Mouse (Mus musculus) limb, embryonic 13.5 days (tissue): ENCODE measurements around the gene Tmem88. TPM values are rescaled to one million over a fixed set of nuclear protein-coding genes. Genes with fewer than 3 reads are reported as not detected.
A peak's percentile ranks its signal among the peaks of the same experiment; 100 is the strongest.

ENCODE experiments used
- ATAC-seq: fragments of 200-750 bp; cut with Nextera tagmentation; 2 replicates; pipeline ENCODE4 v1.8.0; 2017; ENCODE audit warnings: low read depth, moderate number of reproducible peaks, moderate TSS enrichment; ENCODE audit not compliant: low FRiP score
- H3K27ac ChIP-seq: fragments of 300-500 bp; sonication (generic); 2 replicates; pipeline ENCODE4 v1.5.1; 2015; ENCODE audit warnings: inconsistent platforms, mild to moderate bottlenecking, moderate library complexity
- H3K27me3 ChIP-seq: fragments of 300-500 bp; sonication (generic); 2 replicates; pipeline ENCODE4 v1.6.1; 2015; ENCODE audit warnings: mild to moderate bottlenecking, inconsistent platforms
- H3K36me3 ChIP-seq: fragments of 300-500 bp; sonication (generic); 2 replicates; pipeline ENCODE4 v1.6.1; 2015; ENCODE audit warnings: inconsistent platforms, mild to moderate bottlenecking, moderate library complexity
- H3K4me1 ChIP-seq: fragments of 300-500 bp; sonication (generic); 2 replicates; pipeline ENCODE4 v1.6.1; 2015; ENCODE audit warnings: inconsistent platforms
- H3K4me2 ChIP-seq: fragments of 300-500 bp; sonication (generic); replicated peaks from 2 replicates; pipeline ENCODE4 v1.6.1; 2015; ENCODE audit warnings: inconsistent platforms, mild to moderate bottlenecking, moderate library complexity
- H3K4me3 ChIP-seq: fragments of 300-500 bp; sonication (generic); 2 replicates; pipeline ENCODE4 v1.5.1; 2015; ENCODE audit warnings: moderate library complexity, mild to moderate bottlenecking, inconsistent platforms
- H3K9ac ChIP-seq: fragments of 300-500 bp; sonication (generic); 2 replicates; pipeline ENCODE4 v1.6.1; 2015; ENCODE audit warnings: mild to moderate bottlenecking, inconsistent platforms
- H3K9me3 ChIP-seq: fragments of 300-500 bp; sonication (generic); 2 replicates; pipeline ENCODE4 v1.6.1; 2016; ENCODE audit warnings: inconsistent platforms
- WGBS: fragments of 180-500 bp; shearing (Covaris S2); methylation state at CpG from one replicate; pipeline ENCODE4 v1.1.7; 2015; 5-methylcytosine and 5-hydroxymethylcytosine counted together
- polyA plus RNA-seq: library from polyadenylated mRNA; unstranded; fragments of >200 nt; fragmentation: Nextera tagmentation; extraction: Ambion mirVana; gene quantifications from 2 replicates; pipeline ENCODE4 v1.2.1, GENCODE M21; 2015

Gene Tmem88
- polyA plus RNA-seq, 1 experiment from 2014 or later: 24.0 TPM

GRCm38 (mm10) chr11:69407724-69408004, 9.6 kb upstream of the Tmem88 start:
- Histone ChIP-seq H3K4me2 (peak overlapping the region; percentile 98), H3K4me1 (peaks cover 32% of the 10 kb centered on the region), H3K27me3 (no peaks in the 10 kb centered on the region), H3K4me3 (peak overlapping the region; percentile 82), H3K9ac (no peak overlapping the region), H3K27ac (no peak overlapping the region), H3K36me3 (peaks cover 67% of the 10 kb centered on the region), H3K9me3 (no peaks in the 10 kb centered on the region)
- 81% methylated on average over 4 of the region's 4 CpGs for WGBS
- no peak for ATAC-seq

- Histone ChIP-seq H3K27ac (no peak overlapping the region), H3K9me3 (no peaks in the 10 kb centered on the region), H3K4me2 (peak overlapping the region; percentile 98; the same call in 1 of the 2 replicates), H3K36me3 (peaks cover 69% of the 10 kb centered on the region), H3K9ac (no peak overlapping the region), H3K4me1 (peaks cover 26% of the 10 kb centered on the region), H3K4me3 (no peak overlapping the region), H3K27me3 (no peaks in the 10 kb centered on the region)
- 86% methylated on average over 16 of the region's 16 CpGs for whole genome bisulfite sequencing
- no peak for ATAC-seq
These were observed 9.1 kb upstream of the Tmem88 start for GRCm38 (mm10) chr11:69406867-69407723.

GRCm38 (mm10) chr11:69406282-69406681, 8.2 kb upstream of the Tmem88 start:
- WGBS: 89% methylated on average over 19 of the region's 19 CpGs
- Histone ChIP-seq H3K4me2 (no peak overlapping the region), H3K4me3 (no peak overlapping the region), H3K9me3 (no peaks in the 10 kb centered on the region), H3K27ac (no peak overlapping the region), H3K4me1 (peaks cover 23% of the 10 kb centered on the region), H3K36me3 (peaks cover 71% of the 10 kb centered on the region), H3K9ac (no peak overlapping the region), H3K27me3 (no peaks in the 10 kb centered on the region)
- ATAC-seq: no peak

GRCm38 (mm10) chr11:69405397-69406200, 7.6 kb upstream of the Tmem88 start:
- 91% methylated on average over 24 of the region's 24 CpGs for WGBS
- no peak overlapping the region for H3K4me3 ChIP-seq
- H3K9me3 ChIP-seq: no peaks in the 10 kb centered on the region
- no peak overlapping the region for H3K4me2 ChIP-seq
- H3K27me3 ChIP-seq: no peaks in the 10 kb centered on the region
- H3K36me3 ChIP-seq: peaks cover 78% of the 10 kb centered on the region
- no peak overlapping the region for H3K9ac ChIP-seq
- peaks cover 28% of the 10 kb centered on the region for H3K4me1 ChIP-seq
- H3K27ac ChIP-seq: no peak overlapping the region
- ATAC-seq: no peak

GRCm38 (mm10) chr11:69404595-69405396, 6.8 kb upstream of the Tmem88 start:
- Histone ChIP-seq H3K4me1 (peaks cover 35% of the 10 kb centered on the region), H3K4me3 (no peak overlapping the region), H3K36me3 (peaks cover 86% of the 10 kb centered on the region), H3K9me3 (no peaks in the 10 kb centered on the region), H3K27ac (no peak overlapping the region; the same call in 1 of the 2 replicates), H3K4me2 (no peak overlapping the region), H3K27me3 (no peaks in the 10 kb centered on the region), H3K9ac (no peak overlapping the region)
- no peak for ATAC-seq
- 90% methylated on average over 21 of the region's 24 CpGs for WGBS

- peaks cover 90% of the 10 kb centered on the region for H3K36me3 ChIP-seq
- H3K4me2 ChIP-seq: no peak overlapping the region
- 89% methylated on average over 38 of the region's 38 CpGs for WGBS
- H3K9ac ChIP-seq: no peak overlapping the region
- H3K27me3 ChIP-seq: no peaks in the 10 kb centered on the region
- H3K9me3 ChIP-seq: no peaks in the 10 kb centered on the region
- no peak overlapping the region; the same call in 1 of the 2 replicates for H3K27ac ChIP-seq
- H3K4me3 ChIP-seq: no peak overlapping the region
- peaks cover 38% of the 10 kb centered on the region for H3K4me1 ChIP-seq
- no peak for ATAC-seq
These were observed 5.9 kb upstream of the Tmem88 start for GRCm38 (mm10) chr11:69403691-69404594.

- no peak overlapping the region for H3K27ac ChIP-seq
- H3K4me1 ChIP-seq: peaks cover 43% of the 10 kb centered on the region
- ATAC-seq: no peak
- 83% methylated on average over 12 of the region's 12 CpGs for WGBS
- H3K36me3 ChIP-seq: peaks cover 76% of the 10 kb centered on the region
- H3K9me3 ChIP-seq: no peaks in the 10 kb centered on the region
- H3K27me3 ChIP-seq: no peaks in the 10 kb centered on the region
- no peak overlapping the region for H3K4me2 ChIP-seq
- no peak overlapping the region for H3K4me3 ChIP-seq
- H3K9ac ChIP-seq: no peak overlapping the region
These were observed 4.0 kb upstream of the Tmem88 start for GRCm38 (mm10) chr11:69401987-69402386.

- 0 out of 2 replicates have a peak overlapping the region, but pooled peaks have one; percentile 32 for H3K9ac ChIP-seq
- WGBS: 18% methylated on average over 22 of the region's 22 CpGs
These were observed 3.2 kb upstream of the Tmem88 start for GRCm38 (mm10) chr11:69401210-69401637.

GRCm38 (mm10) chr11:69400083-69400850, 2.2 kb upstream of the Tmem88 start:
- no peak overlapping the region for H3K4me3 ChIP-seq
- H3K36me3 ChIP-seq: peaks cover 59% of the 10 kb centered on the region
- WGBS: 79% methylated on average over 25 of the region's 25 CpGs
- no peaks in the 10 kb centered on the region for H3K9me3 ChIP-seq
- H3K9ac ChIP-seq: peak overlapping the region; percentile 60; the same call in 1 of the 2 replicates
- peaks cover 52% of the 10 kb centered on the region for H3K4me1 ChIP-seq
- no peak for ATAC-seq
- H3K27me3 ChIP-seq: no peaks in the 10 kb centered on the region
- H3K27ac ChIP-seq: no peak overlapping the region
- peak overlapping the region; percentile 41 for H3K4me2 ChIP-seq

More at GRCm38 (mm10) chr11:69401210-69401637, 3.2 kb upstream of the Tmem88 start:
- Histone ChIP-seq H3K27me3 (no peaks in the 10 kb centered on the region), H3K4me2 (no peak overlapping the region), H3K4me1 (peaks cover 51% of the 10 kb centered on the region), H3K9me3 (no peaks in the 10 kb centered on the region), H3K4me3 (no peak overlapping the region), H3K27ac (no peak overlapping the region), H3K36me3 (peaks cover 68% of the 10 kb centered on the region)
- ATAC-seq: peak; percentile 49; the same call in 1 of the 2 replicates

- Histone ChIP-seq H3K4me2 (peak overlapping the region; percentile 87), H3K9me3 (no peaks in the 10 kb centered on the region), H3K9ac (peak overlapping the region; percentile 60), H3K4me3 (0 out of 2 replicates have a peak overlapping the region, but pooled peaks have one; percentile 15), H3K4me1 (peaks cover 53% of the 10 kb centered on the region), H3K27me3 (no peaks in the 10 kb centered on the region), H3K36me3 (peaks cover 50% of the 10 kb centered on the region), H3K27ac (no peak overlapping the region)
- 19% methylated on average over 66 of the region's 66 CpGs for WGBS
- no peak for ATAC-seq
These were observed 1.4 kb upstream of the Tmem88 start for GRCm38 (mm10) chr11:69399201-69400082.
